Mouse (Mus musculus) heart, embryonic 14.5 days (tissue): ENCODE results near the gene Sik3. TPM values are rescaled to one million over a fixed set of nuclear protein-coding genes. Genes with fewer than 3 reads are reported as not detected.

Experiments used
- ATAC-seq: fragments of 200-750 bp; cut with Nextera tagmentation; 2 replicates; pipeline ENCODE4 v1.8.0; 2017; ENCODE audit warnings: low read depth, moderate TSS enrichment; ENCODE audit not compliant: insufficient number of reproducible peaks, insufficient read depth, low FRiP score
- H3K27ac ChIP-seq, 2 experiments: fragments of 200-500 bp in 1 of 2; fragments of 300-500 bp in 1 of 2; sonication (generic) in 1 of 2; replicated peaks in 1 of 2; 2 replicates each; pipeline ENCODE4 v1.5.1; 2012 to 2014; ENCODE audit warnings: low read depth in 2 of 2, low read length in 2 of 2, control low read depth in 1 of 2, mild to moderate bottlenecking in 1 of 2, mixed read lengths in 1 of 2; ENCODE audit not compliant: control insufficient read depth in 1 of 2, insufficient read depth in 1 of 2
- H3K27me3 ChIP-seq: fragments of 300-500 bp; sonication (generic); 2 replicates; pipeline ENCODE4 v1.6.1; 2014; ENCODE audit warnings: mild to moderate bottlenecking, low read length, control low read depth; ENCODE audit not compliant: control insufficient read depth, insufficient read depth
- H3K36me3 ChIP-seq: fragments of 300-500 bp; sonication (generic); 2 replicates; pipeline ENCODE4 v1.6.1; 2014; ENCODE audit warnings: mild to moderate bottlenecking, control low read depth, low read length, mixed read lengths; ENCODE audit not compliant: control insufficient read depth, insufficient read depth
- H3K4me1 ChIP-seq, 2 experiments: fragments of 200-500 bp in 1 of 2; fragments of 300-500 bp in 1 of 2; sonication (generic) in 1 of 2; 2 replicates each; pipeline ENCODE4 v1.6.1; 2012 to 2014; ENCODE audit warnings: low read length in 2 of 2, control low read depth in 1 of 2, mixed read lengths in 1 of 2; ENCODE audit not compliant: control insufficient read depth in 2 of 2, insufficient read depth in 2 of 2
- H3K4me2 ChIP-seq: fragments of 300-500 bp; sonication (generic); 2 replicates; pipeline ENCODE4 v1.6.1; 2014; ENCODE audit warnings: mild to moderate bottlenecking, low read length
- H3K4me3 ChIP-seq, 2 experiments: fragments of 200-500 bp in 1 of 2; fragments of 300-500 bp in 1 of 2; sonication (generic) in 1 of 2; 2 replicates each; pipeline ENCODE4 v1.5.1; 2012 to 2014; ENCODE audit warnings: low read length in 2 of 2, mild to moderate bottlenecking in 2 of 2, control low read depth in 1 of 2, low read depth in 1 of 2, moderate library complexity in 1 of 2; ENCODE audit not compliant: control insufficient read depth in 1 of 2, insufficient read depth in 1 of 2
- H3K9ac ChIP-seq: fragments of 300-500 bp; sonication (generic); 2 replicates; pipeline ENCODE4 v1.6.1; 2014; ENCODE audit warnings: mild to moderate bottlenecking, low read length
- H3K9me3 ChIP-seq: fragments of 300-500 bp; sonication (generic); 2 replicates; pipeline ENCODE4 v1.6.1; 2016; ENCODE audit warnings: low read length, control low read depth; ENCODE audit not compliant: control insufficient read depth
- WGBS: fragments of 180-500 bp; shearing (Covaris S2); extraction: QIAGEN DNeasy Blood & Tissue Kit; methylation state at CpG from one replicate; pipeline ENCODE4 v1.1.7; 2014; 5-methylcytosine and 5-hydroxymethylcytosine counted together
- polyA plus RNA-seq: library from polyadenylated mRNA; unstranded; fragments of >200 nt; fragmentation: Nextera tagmentation; extraction: Ambion mirVana; gene quantifications from 2 replicates; pipeline ENCODE4 v1.2.1, GENCODE M21; 2014

The Sik3 gene
- polyA plus RNA-seq, 1 experiment from 2014 or later = 14.1 TPM

GRCm38 (mm10) chr9:46158273-46158813 lies 145.7 kb downstream of the Sik3 start:
- Histone ChIP-seq H3K9ac (no peak overlapping the region), H3K4me1 (peaks cover 6 to 12% of the 10 kb centered on the region in 2 experiments), H3K27ac (no peak overlapping the region), H3K4me3 (no peak overlapping the region), H3K9me3 (no peaks in the 10 kb centered on the region), H3K27me3 (no peaks in the 10 kb centered on the region), H3K36me3 (0 out of 2 replicates have a peak, but pooled peaks cover 5% of the 10 kb centered on the region), H3K4me2 (no peak overlapping the region)
- no peak for ATAC-seq
- 88% methylated on average over 4 of the region's 4 CpGs for WGBS

DNA sequence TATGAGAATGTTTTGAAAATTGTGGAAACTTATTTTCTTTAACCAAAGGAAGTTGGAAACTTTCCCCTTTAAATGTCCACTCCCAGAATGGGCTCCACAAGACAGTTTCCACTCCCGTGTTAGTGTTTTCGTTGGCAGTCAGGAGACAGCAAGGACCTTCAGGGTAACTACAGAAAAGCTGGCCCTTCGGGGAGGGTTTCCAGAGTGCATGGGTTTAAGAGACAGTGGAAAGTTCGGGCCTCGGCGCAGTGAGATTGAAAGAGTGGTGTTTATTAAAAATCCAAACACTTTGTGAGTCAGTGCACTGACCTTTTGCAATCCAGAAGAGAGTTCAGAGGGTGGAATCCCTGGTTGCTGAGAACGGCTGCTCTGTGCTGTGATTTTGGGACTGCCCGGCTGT lies 150.8 kb downstream of the Sik3 start:
- Histone ChIP-seq H3K4me1 (peaks cover 0 to 2% of the 10 kb centered on the region in 2 experiments; a peak in 1 of 4 replicates), H3K4me3 (no peak overlapping the region), H3K27ac (peak overlapping the region; percentile 29 to 59), H3K9me3 (no peaks in the 10 kb centered on the region), H3K36me3 (0 out of 2 replicates have a peak, but pooled peaks cover 2% of the 10 kb centered on the region), H3K9ac (no peak overlapping the region), H3K4me2 (no peak overlapping the region), H3K27me3 (no peaks in the 10 kb centered on the region)
- ATAC-seq = no peak
- WGBS = 55% methylated on average over 8 of the region's 8 CpGs

- no peak for ATAC-seq
- no peak overlapping the region for H3K4me3 ChIP-seq
- H3K4me2 ChIP-seq = no peak overlapping the region
- H3K9me3 ChIP-seq = no peaks in the 10 kb centered on the region
- 92% methylated on average over 4 of the region's 4 CpGs for WGBS
- H3K27ac ChIP-seq = no peak overlapping the region
- no peak overlapping the region for H3K9ac ChIP-seq
- no peaks in the 10 kb centered on the region for H3K36me3 ChIP-seq
- no peaks in the 10 kb centered on the region for H3K27me3 ChIP-seq
- no peaks in the 10 kb centered on the region for H3K4me1 ChIP-seq
Measured at GRCm38 (mm10) chr9:46168802-46169201, 156.2 kb downstream of the Sik3 start.

- Histone ChIP-seq H3K4me1 (peaks cover 0 to 6% of the 10 kb centered on the region in 2 experiments; a peak in 1 of 4 replicates), H3K27ac (no peak overlapping the region), H3K4me2 (no peak overlapping the region), H3K9ac (no peak overlapping the region), H3K27me3 (no peaks in the 10 kb centered on the region), H3K4me3 (no peak overlapping the region), H3K9me3 (no peaks in the 10 kb centered on the region), H3K36me3 (no peaks in the 10 kb centered on the region)
- no peak for ATAC-seq
- 80% methylated on average over 2 of the region's 2 CpGs for WGBS
Measured at GRCm38 (mm10) chr9:46172251-46172650, 159.6 kb downstream of the Sik3 start.

DNA sequence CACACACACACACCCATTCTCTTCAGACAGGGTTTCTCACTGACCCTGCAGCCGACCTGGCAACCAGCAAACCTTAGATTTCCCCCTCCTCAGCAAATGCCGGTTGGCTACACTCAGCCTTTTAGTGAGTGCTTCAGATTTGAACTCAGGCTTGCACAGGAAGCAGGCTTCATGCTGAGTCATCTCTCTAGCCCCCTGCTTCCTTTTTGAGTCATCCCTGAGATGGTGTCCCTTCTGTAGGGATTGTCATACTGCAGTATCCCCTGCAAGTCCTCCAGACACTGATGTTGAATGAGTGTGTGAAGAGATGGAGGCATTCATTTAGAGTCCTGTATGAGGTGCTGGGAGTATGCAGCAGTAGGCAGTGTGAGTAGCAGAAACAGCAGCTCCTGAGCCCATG lies 160.3 kb downstream of the Sik3 start:
- Histone ChIP-seq H3K4me1 (peaks cover 0 to 6% of the 10 kb centered on the region in 2 experiments; a peak in 1 of 4 replicates), H3K27ac (no peak overlapping the region), H3K9me3 (no peaks in the 10 kb centered on the region), H3K27me3 (no peaks in the 10 kb centered on the region), H3K4me2 (no peak overlapping the region), H3K4me3 (no peak overlapping the region), H3K9ac (no peak overlapping the region), H3K36me3 (peaks cover 5% of the 10 kb centered on the region)
- WGBS = 39% methylated on average over 2 of the region's 2 CpGs
- no peak for ATAC-seq

- Histone ChIP-seq H3K4me2 (no peak overlapping the region), H3K36me3 (peaks cover 15% of the 10 kb centered on the region), H3K9ac (no peak overlapping the region), H3K9me3 (no peaks in the 10 kb centered on the region), H3K4me1 (peaks cover 0 to 6% of the 10 kb centered on the region in 2 experiments; a peak in 1 of 4 replicates), H3K4me3 (no peak overlapping the region), H3K27me3 (no peaks in the 10 kb centered on the region), H3K27ac (no peak overlapping the region)
- WGBS = 88% methylated on average over 6 of the region's 6 CpGs
- no peak for ATAC-seq
Measured at GRCm38 (mm10) chr9:46173919-46174318, 161.3 kb downstream of the Sik3 start.

DNA sequence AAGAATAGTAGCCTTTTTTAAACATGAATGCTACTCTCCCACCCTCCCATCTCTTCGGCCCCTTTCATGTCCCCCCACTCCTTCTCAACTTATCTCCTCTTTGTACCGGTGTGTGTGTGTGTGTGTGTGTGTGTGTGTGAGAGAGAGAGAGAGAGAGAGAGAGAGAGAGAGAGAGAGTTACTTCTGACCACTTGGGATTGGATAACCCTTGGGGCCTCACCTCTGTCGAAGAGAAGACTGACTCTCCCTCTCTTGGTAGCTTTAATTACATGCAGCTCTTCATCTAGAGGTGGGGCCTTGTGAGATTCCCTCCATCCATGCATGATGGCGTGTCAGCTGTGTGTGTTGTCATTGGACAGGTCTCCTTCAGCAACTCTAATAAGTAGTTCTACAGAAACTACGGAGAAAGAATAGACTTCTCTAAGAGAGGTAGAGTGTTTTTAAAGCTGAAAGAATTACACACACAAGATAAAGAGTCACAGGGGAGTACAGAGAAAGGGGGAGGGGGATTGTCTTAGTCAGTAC lies 162.2 kb downstream of the Sik3 start:
- WGBS = 65% methylated on average over 5 of the region's 5 CpGs
- ATAC-seq = no peak
- Histone ChIP-seq H3K4me1 (peaks cover 0 to 6% of the 10 kb centered on the region in 2 experiments; a peak in 1 of 4 replicates), H3K4me3 (no peak overlapping the region), H3K4me2 (no peak overlapping the region), H3K9ac (no peak overlapping the region), H3K9me3 (no peaks in the 10 kb centered on the region), H3K27me3 (no peaks in the 10 kb centered on the region), H3K36me3 (peaks cover 18% of the 10 kb centered on the region), H3K27ac (no peak overlapping the region; a peak in 1 of 4 replicates)

GRCm38 (mm10) chr9:46175300-46175699 lies 162.7 kb downstream of the Sik3 start:
- Histone ChIP-seq H3K9me3 (no peaks in the 10 kb centered on the region), H3K27ac (peak overlapping the region; percentile 41 to 42; a peak in 3 of 4 replicates), H3K4me3 (no peak overlapping the region), H3K4me2 (no peak overlapping the region), H3K4me1 (peaks cover 0 to 6% of the 10 kb centered on the region in 2 experiments; a peak in 1 of 4 replicates), H3K9ac (no peak overlapping the region), H3K36me3 (peaks cover 18% of the 10 kb centered on the region), H3K27me3 (no peaks in the 10 kb centered on the region)
- no peak; the same call in 1 of the 2 replicates for ATAC-seq
- WGBS = 53% methylated on average over 1 of the region's 1 CpGs
